Mouse (Mus musculus): ENCODE measurements around the gene Ghr.

Gene Ghr

GRCm38 (mm10) chr15:3582807-3583636 lies at the start of gene Ghr:
Ghr (minus strand) TSS chr15:3583492.
- DNase-seq, result peak; percentile 91

DNA sequence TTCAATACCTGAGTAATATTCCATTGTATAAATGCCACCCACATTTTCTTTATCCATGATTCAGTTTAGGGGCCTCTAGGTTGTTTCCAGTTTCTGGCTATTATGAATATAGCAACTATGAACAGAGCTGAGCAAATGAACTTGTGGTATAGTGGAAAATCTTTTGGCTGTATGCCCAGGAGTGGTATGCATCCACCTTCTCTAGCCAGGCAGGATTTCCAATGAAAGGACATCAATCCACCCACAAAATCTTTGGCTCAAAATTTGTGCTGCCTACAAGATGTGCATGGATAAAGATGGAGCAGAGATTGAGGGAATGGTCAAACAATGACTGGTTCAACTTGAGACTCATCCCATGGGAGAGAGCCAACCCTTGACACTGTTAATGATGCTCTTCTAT lies 39.5 kb upstream of the Ghr start:
- no peak for DNase-seq

DNA sequence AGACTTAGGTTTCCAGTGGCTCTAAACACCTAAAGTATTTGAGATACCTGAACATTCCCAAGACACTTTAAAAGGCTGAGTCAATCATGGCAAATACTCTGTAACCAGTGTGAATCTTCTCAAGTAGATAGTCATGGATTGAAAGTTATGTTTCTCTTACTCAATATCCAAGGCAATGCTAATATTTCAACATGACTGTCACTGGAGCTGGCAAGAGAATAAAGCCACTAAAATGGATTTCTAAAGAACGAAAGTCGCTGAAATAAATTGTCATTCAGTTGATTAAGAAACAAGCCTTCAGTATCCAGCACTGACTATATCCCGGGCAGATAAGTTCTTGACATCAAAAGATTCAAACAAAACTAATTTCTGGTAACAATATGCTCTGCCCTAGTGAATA lies 37.1 kb upstream of the Ghr start:
- DNase-seq, result no peak

DNA sequence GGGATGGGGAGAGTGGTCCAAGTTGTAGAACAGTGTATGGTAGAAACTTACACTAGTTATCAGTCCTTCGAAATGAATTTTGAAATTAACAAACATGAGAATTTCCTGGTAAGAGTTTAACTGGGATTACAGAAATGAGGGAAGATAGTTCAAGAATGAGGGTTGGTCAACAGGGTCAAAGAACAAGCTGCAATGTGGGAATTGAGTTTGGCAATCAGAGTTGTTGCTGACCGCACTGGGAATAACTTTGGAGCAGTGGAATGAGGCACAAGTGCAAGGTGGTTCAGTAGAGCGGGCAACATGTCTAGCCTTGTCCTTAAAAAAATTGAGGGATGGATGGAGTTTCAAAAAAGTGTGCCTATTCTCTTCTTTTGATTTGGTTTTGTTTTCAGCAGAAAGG lies 35.0 kb upstream of the Ghr start:
- no peak for DNase-seq

DNA sequence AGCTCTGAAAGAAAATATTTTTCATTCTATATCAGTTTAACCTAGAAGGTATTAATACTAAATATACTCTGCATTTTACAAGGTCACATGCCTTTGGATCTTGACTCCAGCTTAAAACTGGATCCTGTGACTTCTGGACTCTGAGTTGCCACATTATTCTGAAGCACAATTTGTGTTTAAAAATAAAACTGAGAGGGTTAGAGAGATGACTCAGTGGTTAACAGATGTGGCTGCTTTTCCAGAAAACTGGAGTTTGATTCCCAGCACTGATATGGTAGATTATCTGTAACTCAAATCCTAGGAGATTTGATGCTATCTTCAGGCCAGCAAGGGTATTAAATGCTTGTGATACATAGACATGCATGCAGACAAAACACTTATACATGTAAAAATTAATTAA lies 28.7 kb upstream of the Ghr start:
- DNase-seq, result no peak

DNA sequence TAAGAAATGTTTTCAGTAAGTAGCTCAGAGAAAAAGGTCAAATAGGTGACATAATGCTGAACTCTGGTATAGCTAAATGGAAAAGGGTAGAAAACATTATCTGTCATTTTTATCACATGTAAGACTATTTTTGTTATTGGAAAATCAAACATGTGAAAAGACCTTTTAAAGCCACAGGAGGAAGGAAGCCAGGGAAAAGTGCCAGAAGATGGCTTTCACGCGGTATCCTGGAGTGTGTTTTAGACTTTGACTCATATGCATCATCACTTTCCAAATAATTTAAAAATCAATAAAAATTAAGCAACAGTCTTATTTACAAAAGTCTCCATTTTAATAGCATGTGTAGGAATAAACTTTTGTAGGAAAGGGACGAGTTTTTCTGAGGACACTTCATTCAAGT lies 24.7 kb upstream of the Ghr start:
- no peak for DNase-seq

DNA sequence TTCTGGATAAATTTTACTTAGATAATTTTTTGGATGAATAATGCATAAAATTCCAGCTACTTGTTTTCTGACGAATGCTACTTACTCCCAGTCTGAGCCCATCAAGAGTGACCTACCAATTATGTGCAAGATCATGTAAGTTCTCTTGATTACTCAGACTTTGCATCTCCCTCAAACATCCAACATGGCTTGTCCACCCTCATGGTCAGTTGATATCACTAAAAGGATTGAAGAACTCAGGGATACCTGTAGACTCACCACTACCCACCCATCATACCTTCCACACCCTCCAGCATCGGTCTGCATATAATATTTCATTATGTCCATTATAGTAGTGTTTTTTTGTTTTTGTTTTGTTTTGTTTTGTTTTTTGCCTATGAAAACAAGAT lies 18.8 kb upstream of the Ghr start:
- DNase-seq, result no peak

DNA sequence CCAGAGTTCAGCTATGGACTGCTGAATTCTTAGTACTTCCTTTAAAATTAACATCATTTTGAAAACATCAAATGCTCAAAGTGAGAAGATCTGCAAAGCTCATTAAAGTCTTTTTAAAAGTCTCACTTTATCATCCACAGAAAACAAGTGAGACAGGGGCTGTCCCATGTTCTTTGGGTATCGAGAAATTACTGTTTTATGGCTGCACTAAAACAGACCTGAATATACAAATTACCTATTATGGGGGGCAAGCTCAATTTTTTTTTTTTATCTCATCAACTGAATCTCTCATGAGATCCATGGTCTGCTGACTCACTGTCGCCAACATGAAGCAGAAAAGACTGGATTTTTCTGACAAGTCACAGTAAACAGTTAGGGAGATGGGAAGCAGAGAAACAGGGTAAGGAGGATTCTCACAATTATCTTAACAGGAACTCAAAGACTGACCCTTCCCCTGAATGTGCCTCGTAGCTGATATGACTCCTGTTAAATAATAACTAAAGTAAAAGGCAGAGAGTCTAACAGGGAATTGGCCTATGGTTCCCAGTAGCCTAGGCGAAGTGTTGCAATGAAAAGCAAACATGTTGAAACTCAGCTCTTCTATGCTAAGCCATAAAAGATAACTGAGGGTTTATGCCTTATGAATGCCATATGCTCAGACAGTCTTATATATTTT lies 18.3 kb upstream of the Ghr start:
- DNase-seq, result no peak

- no peak for DNase-seq
Measured at GRCm38 (mm10) chr15:3587879-3588278, 4.6 kb upstream of the Ghr start.

- no peak for DNase-seq
Measured at GRCm38 (mm10) chr15:3584361-3584760, 1.1 kb upstream of the Ghr start.

GRCm38 (mm10) chr15:3581861-3582806 lies 1.2 kb downstream of the Ghr start:
- peak; percentile 71 for DNase-seq

DNA sequence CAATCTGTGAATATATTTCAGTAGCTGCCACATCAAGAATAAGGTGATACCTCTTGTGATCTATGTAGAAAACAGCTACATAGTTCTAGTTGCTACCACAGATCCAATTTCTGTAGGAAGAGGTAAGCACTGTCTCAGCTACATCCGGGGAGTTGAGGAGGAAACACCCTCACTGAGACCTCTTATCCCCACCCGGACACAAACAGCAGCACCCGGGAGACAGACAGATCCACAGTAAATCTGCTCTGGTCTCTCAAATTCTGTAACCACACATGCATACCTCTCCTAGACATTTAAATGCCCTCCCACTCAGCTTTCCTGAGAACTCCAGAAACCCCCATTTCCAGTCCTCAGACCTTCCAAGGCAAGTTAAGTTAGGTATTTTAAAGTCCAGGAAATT lies 2.0 kb downstream of the Ghr start:
- DNase-seq, result peak; percentile 6

DNA sequence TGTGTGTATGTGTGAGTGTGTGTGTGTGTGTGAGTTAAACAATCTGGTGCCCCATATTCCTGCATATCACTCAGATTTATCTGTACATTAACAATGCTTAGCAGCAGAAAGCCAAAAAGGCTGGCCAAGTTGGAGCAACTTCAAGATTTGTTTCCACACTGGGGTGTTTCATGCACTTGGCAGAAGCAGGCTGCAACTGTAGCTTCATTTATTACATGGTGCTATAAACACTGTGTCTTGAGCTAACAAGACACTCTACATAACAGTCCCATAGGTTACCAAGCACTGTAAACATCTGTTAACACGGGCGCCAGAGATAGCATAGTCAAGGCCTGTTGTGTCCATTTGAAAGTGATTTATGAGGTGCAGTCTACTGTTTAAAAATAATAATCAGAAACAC lies 3.1 kb downstream of the Ghr start:
- peak; percentile 20 for DNase-seq

- no peak for DNase-seq
Measured at GRCm38 (mm10) chr15:3578286-3578980, 4.9 kb downstream of the Ghr start.

DNA sequence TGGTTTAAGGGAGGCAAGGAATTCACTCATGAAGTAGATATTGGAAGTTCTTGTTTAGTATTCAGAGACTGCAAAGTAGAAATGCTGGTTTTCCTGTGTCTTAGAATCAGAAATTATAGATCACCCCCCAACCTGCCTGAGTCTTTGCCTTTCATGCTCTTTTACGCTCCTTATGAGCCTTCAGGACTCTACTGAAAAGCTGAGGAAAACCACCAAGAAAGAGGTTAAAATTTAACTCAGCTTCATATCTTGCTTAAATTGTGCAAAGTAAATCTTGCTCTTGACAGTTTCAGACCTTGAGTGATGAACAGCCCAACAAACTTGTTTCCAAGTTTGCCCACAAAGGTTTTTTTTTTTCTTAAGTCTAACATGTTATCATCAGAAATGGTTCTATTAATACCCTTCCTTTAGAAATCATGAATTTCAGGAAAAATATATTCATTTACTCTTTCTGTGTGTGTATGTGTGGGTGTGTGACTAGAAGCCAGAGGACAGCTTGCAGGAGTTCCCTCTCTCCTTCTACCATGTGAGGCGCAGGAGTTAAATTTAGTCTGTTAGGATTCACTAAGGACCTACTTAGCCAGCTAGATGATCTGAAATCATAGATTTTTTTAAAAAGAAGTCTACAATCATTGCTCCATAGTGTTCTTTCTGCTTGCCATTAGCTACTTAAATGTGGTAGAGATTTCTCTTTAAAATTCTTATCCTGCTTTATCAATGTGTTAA lies 14.0 kb downstream of the Ghr start:
- no peak for DNase-seq

DNA sequence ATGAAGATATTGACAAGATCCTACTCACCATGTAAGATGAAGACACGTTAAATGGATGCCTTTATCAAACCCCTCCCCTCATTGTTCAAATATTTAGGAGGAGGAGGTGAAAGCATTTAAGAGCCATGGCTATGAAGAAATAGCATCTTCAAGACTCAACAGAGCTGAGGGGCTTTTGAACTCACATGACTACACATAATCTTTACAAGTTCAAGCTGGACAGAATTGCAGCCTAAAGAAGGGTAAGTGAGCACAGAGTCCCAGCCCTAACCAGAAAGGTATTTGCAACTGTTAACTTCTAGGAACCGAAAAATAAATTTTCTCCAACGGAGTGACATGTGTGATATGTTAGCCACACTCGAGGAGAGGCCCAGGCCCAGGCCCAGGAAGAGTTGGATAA lies 18.7 kb downstream of the Ghr start:
- no peak for DNase-seq

DNA sequence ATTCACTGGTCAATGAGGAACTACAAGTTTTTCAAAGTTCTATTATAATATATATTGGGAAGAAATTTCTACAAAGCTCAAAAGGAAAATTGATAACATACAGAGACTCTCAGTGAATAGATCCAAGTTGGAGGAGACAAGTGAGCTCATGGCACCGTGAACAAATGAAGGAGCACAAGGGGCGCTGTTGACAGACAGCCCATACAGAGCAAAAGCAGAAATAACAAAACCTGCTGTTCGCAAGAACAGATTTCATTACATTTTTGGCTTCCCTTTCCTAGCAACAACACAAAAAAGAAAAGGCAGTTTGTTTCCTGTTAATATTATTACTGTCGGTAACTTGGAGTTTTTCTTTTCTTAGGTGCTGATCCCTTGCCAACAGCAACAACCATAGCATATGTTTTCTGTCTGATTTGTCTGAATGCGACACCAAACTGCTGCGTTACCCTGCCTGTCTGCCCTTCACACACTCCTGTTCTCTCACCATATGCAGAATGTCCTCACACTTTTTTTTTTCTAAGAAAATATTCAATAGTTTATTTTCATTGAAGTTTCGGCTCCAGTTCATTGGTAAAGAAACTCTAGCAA lies 19.3 kb downstream of the Ghr start:
- no peak for DNase-seq

DNA sequence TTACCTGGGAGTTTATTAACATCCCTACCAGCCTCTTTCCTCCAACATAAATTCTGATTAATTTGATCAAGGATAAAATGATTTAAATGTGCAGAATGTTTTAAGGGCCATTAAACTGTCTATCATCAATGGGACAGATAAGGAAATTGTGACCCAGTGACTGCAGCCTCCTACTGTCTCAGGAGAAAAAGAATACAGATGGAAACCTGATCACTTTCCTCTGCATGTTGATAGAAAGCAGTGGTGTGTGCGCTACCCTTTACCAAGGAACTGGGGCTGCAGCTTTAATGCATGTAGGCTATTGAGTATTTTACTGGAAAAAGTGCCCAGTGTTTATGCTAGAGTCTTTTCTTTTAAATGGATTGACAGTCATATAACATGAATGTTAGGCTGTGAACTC lies 19.8 kb downstream of the Ghr start:
- no peak for DNase-seq

DNA sequence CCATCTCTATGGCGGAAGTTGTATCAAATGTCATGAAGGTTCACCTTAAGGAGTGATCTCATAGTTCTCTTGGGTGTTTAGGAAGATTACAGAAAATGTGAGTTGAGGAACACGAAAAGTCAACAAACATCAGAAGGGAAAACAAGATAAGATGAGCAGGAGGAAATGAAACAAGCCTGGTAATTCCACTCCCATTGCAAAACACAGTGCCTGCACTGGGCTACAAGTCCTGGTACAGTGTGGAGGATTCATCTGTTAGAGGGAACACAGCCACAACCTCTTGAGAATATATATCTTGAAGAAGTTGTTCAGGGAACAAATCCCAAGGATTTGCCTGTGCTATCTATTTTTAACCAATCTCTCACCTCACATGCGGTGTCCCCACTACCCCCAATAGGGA lies 24.8 kb downstream of the Ghr start:
- DNase-seq, result no peak

DNA sequence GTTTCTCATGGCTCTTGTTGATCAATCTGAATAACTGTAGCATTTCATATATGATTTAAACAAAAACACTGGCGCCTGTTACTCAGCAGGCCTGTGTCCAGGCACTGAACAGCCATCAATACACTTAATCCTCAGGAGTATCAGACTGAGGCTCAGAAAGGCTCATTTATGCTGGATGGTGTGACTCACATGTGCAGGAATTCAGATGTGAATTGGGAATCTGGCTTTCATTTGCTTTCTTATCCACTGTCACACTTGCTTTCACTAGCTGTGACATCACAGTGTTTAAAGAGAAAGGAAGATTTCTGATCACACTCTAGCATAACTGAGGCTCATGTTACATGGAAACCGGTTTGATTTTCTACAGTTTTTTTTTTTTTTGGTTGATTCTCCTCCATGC lies 39.0 kb downstream of the Ghr start:
- no peak for DNase-seq

- no peak for DNase-seq
Measured at GRCm38 (mm10) chr15:3536309-3536900, 46.9 kb downstream of the Ghr start.
